Mouse (Mus musculus): ENCODE data around the gene Fktn. TPM values are rescaled to one million over a fixed set of nuclear protein-coding genes. Genes with fewer than 3 reads are reported as not detected.
A peak's percentile ranks its signal among the peaks of the same experiment; 100 is the strongest.
"Not testable (repeated sequence)": the region's sequence is repeated elsewhere in the genome, so short reads cannot be mapped to it uniquely, and the experiment has no call there.

Fktn gene
- polyA plus RNA-seq (2015; fragmentation: Nextera tagmentation; extraction: Ambion mirVana), result 12.7 and 13.6 TPM in 2 replicates

GRCm38 (mm10) chr4:53713704-53714050 lies at the start of gene Fktn:
Fktn (plus strand) TSS chr4:53713998.
- Histone ChIP-seq H3K36me3 (ENCODE audit: control insufficient read depth, insufficient read depth, low read length) (no peaks in the 10 kb centered on the region), H3K27ac (ENCODE audit: low read length) (peak within 1 kb of the TSS; percentile 73), H3K4me3 (ENCODE audit: low read length) (peak within 1 kb of the TSS; percentile 84), H3K4me1 (ENCODE audit: control insufficient read depth, insufficient read depth, low read length) (peaks cover 7% of the 10 kb centered on the region; the same call in 1 of the 2 replicates), H3K9ac (ENCODE audit: low read depth, low read length) (peak within 1 kb of the TSS; percentile 85), H3K27me3 (replicated peaks; ENCODE audit: control insufficient read depth, insufficient read depth, low read length) (no peaks in the 10 kb centered on the region), H3K4me2 (ENCODE audit: low read depth, low read length) (peak within 1 kb of the TSS; percentile 69), H3K9me3 (ENCODE audit: control insufficient read depth, low read length) (no peaks in the 10 kb centered on the region)
- peak; percentile 73 for ATAC-seq
- WGBS, result 8% methylated on average over 7 of the region's 7 CpGs

GRCm38 (mm10) chr4:53682092-53682491 lies 31.7 kb upstream of the Fktn start:
- no peaks in the 10 kb centered on the region for H3K4me1 ChIP-seq (ENCODE audit: control insufficient read depth, insufficient read depth, low read length)
- no peaks in the 10 kb centered on the region for H3K27me3 ChIP-seq (replicated peaks; ENCODE audit: control insufficient read depth, insufficient read depth, low read length)
- H3K4me2 ChIP-seq (ENCODE audit: low read depth, low read length), result no peak overlapping the region
- H3K4me3 ChIP-seq (ENCODE audit: low read length), result no peak overlapping the region
- H3K36me3 ChIP-seq (ENCODE audit: control insufficient read depth, insufficient read depth, low read length), result no peaks in the 10 kb centered on the region
- no peak for ATAC-seq
- no peak overlapping the region for H3K27ac ChIP-seq (ENCODE audit: low read length)
- no peaks in the 10 kb centered on the region for H3K9me3 ChIP-seq (ENCODE audit: control insufficient read depth, low read length)
- WGBS, result 79% methylated on average over 8 of the region's 8 CpGs
- H3K9ac ChIP-seq (ENCODE audit: low read depth, low read length), result no peak overlapping the region

- no peaks in the 10 kb centered on the region for H3K36me3 ChIP-seq (ENCODE audit: control insufficient read depth, insufficient read depth, low read length)
- no peaks in the 10 kb centered on the region for H3K4me1 ChIP-seq (ENCODE audit: control insufficient read depth, insufficient read depth, low read length)
- H3K4me3 ChIP-seq (ENCODE audit: low read length), result no peak overlapping the region
- H3K4me2 ChIP-seq (ENCODE audit: low read depth, low read length), result no peak overlapping the region
- H3K27ac ChIP-seq (ENCODE audit: low read length), result no peak overlapping the region
- H3K9ac ChIP-seq (ENCODE audit: low read depth, low read length), result no peak overlapping the region
- 86% methylated on average over 4 of the region's 4 CpGs for WGBS
- no peaks in the 10 kb centered on the region for H3K9me3 ChIP-seq (ENCODE audit: control insufficient read depth, low read length)
- H3K27me3 ChIP-seq (replicated peaks; ENCODE audit: control insufficient read depth, insufficient read depth, low read length), result no peaks in the 10 kb centered on the region
- no peak for ATAC-seq
Measured at GRCm38 (mm10) chr4:53688965-53689364, 24.8 kb upstream of the Fktn start.

- ATAC-seq, result no peak
Measured at GRCm38 (mm10) chr4:53691418-53691817, 22.4 kb upstream of the Fktn start.

GRCm38 (mm10) chr4:53709166-53709565 lies 4.6 kb upstream of the Fktn start:
- H3K4me3 ChIP-seq (ENCODE audit: low read length); H3K9me3 ChIP-seq (ENCODE audit: control insufficient read depth, low read length); H3K27me3 ChIP-seq (replicated peaks; ENCODE audit: control insufficient read depth, insufficient read depth, low read length); H3K9ac ChIP-seq (ENCODE audit: low read depth, low read length); ATAC-seq; H3K27ac ChIP-seq (ENCODE audit: low read length); H3K36me3 ChIP-seq (ENCODE audit: control insufficient read depth, insufficient read depth, low read length); H3K4me2 ChIP-seq (ENCODE audit: low read depth, low read length); H3K4me1 ChIP-seq (ENCODE audit: control insufficient read depth, insufficient read depth, low read length): not testable (repeated sequence)

More at GRCm38 (mm10) chr4:53691418-53691817, 22.4 kb upstream of the Fktn start:
- no peaks in the 10 kb centered on the region for H3K27me3 ChIP-seq (replicated peaks; ENCODE audit: control insufficient read depth, insufficient read depth, low read length)
- no peak overlapping the region for H3K9ac ChIP-seq (ENCODE audit: low read depth, low read length)
- no peaks in the 10 kb centered on the region for H3K9me3 ChIP-seq (ENCODE audit: control insufficient read depth, low read length)
- H3K27ac ChIP-seq (ENCODE audit: low read length), result no peak overlapping the region
- no peaks in the 10 kb centered on the region for H3K36me3 ChIP-seq (ENCODE audit: control insufficient read depth, insufficient read depth, low read length)
- H3K4me2 ChIP-seq (ENCODE audit: low read depth, low read length), result no peak overlapping the region
- no peaks in the 10 kb centered on the region for H3K4me1 ChIP-seq (ENCODE audit: control insufficient read depth, insufficient read depth, low read length)
- whole genome bisulfite sequencing, result 83% methylated on average over 1 of the region's 1 CpGs
- H3K4me3 ChIP-seq (ENCODE audit: low read length), result no peak overlapping the region

GRCm38 (mm10) chr4:53710021-53710420 lies 3.8 kb upstream of the Fktn start:
- no peak overlapping the region for H3K4me2 ChIP-seq (ENCODE audit: low read depth, low read length)
- no peak overlapping the region for H3K9ac ChIP-seq (ENCODE audit: low read depth, low read length)
- ATAC-seq, result no peak
- H3K4me1 ChIP-seq (ENCODE audit: control insufficient read depth, insufficient read depth, low read length), result 0 out of 2 replicates have a peak, but pooled peaks cover 2% of the 10 kb centered on the region
- no peaks in the 10 kb centered on the region for H3K27me3 ChIP-seq (replicated peaks; ENCODE audit: control insufficient read depth, insufficient read depth, low read length)
- WGBS, result 74% methylated on average over 2 of the region's 2 CpGs
- no peaks in the 10 kb centered on the region for H3K36me3 ChIP-seq (ENCODE audit: control insufficient read depth, insufficient read depth, low read length)
- H3K9me3 ChIP-seq (ENCODE audit: control insufficient read depth, low read length), result no peaks in the 10 kb centered on the region
- no peak overlapping the region for H3K4me3 ChIP-seq (ENCODE audit: low read length)
- H3K27ac ChIP-seq (ENCODE audit: low read length), result no peak overlapping the region

GRCm38 (mm10) chr4:53710555-53711328 lies 3.1 kb upstream of the Fktn start:
- Histone ChIP-seq H3K27me3 (replicated peaks; ENCODE audit: control insufficient read depth, insufficient read depth, low read length) (no peaks in the 10 kb centered on the region), H3K9me3 (ENCODE audit: control insufficient read depth, low read length) (no peaks in the 10 kb centered on the region), H3K36me3 (ENCODE audit: control insufficient read depth, insufficient read depth, low read length) (no peaks in the 10 kb centered on the region), H3K27ac (ENCODE audit: low read length) (no peak overlapping the region), H3K4me1 (ENCODE audit: control insufficient read depth, insufficient read depth, low read length) (peaks cover 7% of the 10 kb centered on the region; the same call in 1 of the 2 replicates), H3K4me2 (ENCODE audit: low read depth, low read length) (no peak overlapping the region), H3K9ac (ENCODE audit: low read depth, low read length) (no peak overlapping the region), H3K4me3 (ENCODE audit: low read length) (no peak overlapping the region)
- ATAC-seq, result no peak
- 84% methylated on average over 6 of the region's 6 CpGs for WGBS

GRCm38 (mm10) chr4:53714051-53714814 lies 435 bp downstream of the Fktn start:
- H3K4me1 ChIP-seq (ENCODE audit: control insufficient read depth, insufficient read depth, low read length), result peaks cover 7% of the 10 kb centered on the region; the same call in 1 of the 2 replicates
- peak overlapping the region; percentile 84 for H3K4me3 ChIP-seq (ENCODE audit: low read length)
- H3K27me3 ChIP-seq (replicated peaks; ENCODE audit: control insufficient read depth, insufficient read depth, low read length), result no peaks in the 10 kb centered on the region
- no peaks in the 10 kb centered on the region for H3K36me3 ChIP-seq (ENCODE audit: control insufficient read depth, insufficient read depth, low read length)
- peak overlapping the region; percentile 69 for H3K4me2 ChIP-seq (ENCODE audit: low read depth, low read length)
- ATAC-seq, result peak; percentile 95
- H3K9ac ChIP-seq (ENCODE audit: low read depth, low read length), result peak overlapping the region; percentile 85
- 6% methylated on average over 58 of the region's 58 CpGs for WGBS
- no peaks in the 10 kb centered on the region for H3K9me3 ChIP-seq (ENCODE audit: control insufficient read depth, low read length)
- H3K27ac ChIP-seq (ENCODE audit: low read length), result peak overlapping the region; percentile 73

- ATAC-seq, result no peak
- no peak overlapping the region for H3K4me2 ChIP-seq (ENCODE audit: low read depth, low read length)
- peaks cover 7% of the 10 kb centered on the region; the same call in 1 of the 2 replicates for H3K4me1 ChIP-seq (ENCODE audit: control insufficient read depth, insufficient read depth, low read length)
- no peaks in the 10 kb centered on the region for H3K27me3 ChIP-seq (replicated peaks; ENCODE audit: control insufficient read depth, insufficient read depth, low read length)
- H3K4me3 ChIP-seq (ENCODE audit: low read length), result no peak overlapping the region
- H3K9ac ChIP-seq (ENCODE audit: low read depth, low read length), result no peak overlapping the region
- no peaks in the 10 kb centered on the region for H3K9me3 ChIP-seq (ENCODE audit: control insufficient read depth, low read length)
- H3K27ac ChIP-seq (ENCODE audit: low read length), result no peak overlapping the region
- no peaks in the 10 kb centered on the region for H3K36me3 ChIP-seq (ENCODE audit: control insufficient read depth, insufficient read depth, low read length)
Measured at GRCm38 (mm10) chr4:53715977-53716376, 2.2 kb downstream of the Fktn start.
